Mouse (Mus musculus) gastrocnemius, postnatal 10 days (tissue): ENCODE data around the gene Fndc3b. TPM values are rescaled to one million over a fixed set of nuclear protein-coding genes. Genes with fewer than 3 reads are reported as not detected.
A peak's percentile ranks its signal among the peaks of the same experiment; 100 is the strongest.

Source experiments
- DNase-seq: peaks from one replicate; pipeline ENCODE4 v3.0.0; 2021; ENCODE audit warnings: mixed read lengths
- total RNA-seq, 2 experiments: library from RNA; stranded (reverse); gene quantifications; 2 replicates each; pipeline ENCODE4 v1.2.3; 2021

The Fndc3b gene
- total RNA-seq, 2 experiments from 2014 or later: 41.9 to 56.1 TPM

- DNase-seq: no peak
Measured at GRCm38 (mm10) chr3:27466297-27466901, 244.7 kb downstream of the Fndc3b start.

DNA sequence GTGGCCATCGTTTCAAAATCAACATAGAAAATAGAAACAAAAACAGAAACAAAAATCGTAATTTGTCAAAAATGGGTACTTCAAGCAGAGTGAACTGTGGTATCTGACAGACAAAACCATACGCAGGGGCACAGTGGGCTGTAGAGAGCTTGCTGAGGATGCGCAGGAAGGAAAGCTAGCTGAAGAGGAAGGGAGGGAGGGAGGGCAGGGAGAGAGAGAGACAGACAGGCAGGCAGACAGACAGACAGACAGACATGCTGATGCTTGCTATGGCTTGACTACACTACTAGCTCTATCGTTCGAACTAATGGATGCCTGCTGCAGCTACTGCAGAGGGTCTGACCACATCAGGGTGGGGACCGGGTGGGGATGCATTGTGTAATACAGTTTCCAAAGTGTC is 247.7 kb downstream of the Fndc3b start:
- DNase-seq: no peak

DNA sequence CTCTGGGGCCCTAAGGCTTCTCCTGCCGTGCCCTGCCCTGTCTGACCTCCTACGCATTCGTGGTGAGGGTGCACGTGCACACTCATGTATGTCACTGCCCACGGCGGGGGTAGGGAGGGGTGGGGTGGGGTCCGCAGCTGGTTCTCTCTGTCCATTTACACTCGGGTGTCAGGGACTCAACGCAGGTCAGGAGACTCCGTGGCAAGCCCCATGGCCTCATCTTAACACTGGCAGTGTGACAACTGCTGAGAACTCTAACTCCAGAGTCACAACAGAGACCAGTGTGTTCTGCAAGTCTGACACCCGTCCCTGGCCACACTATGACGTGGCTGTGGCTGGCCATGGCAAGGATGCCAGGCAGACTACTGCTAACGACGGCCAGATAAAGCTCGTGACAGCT is 248.2 kb downstream of the Fndc3b start:
- no peak for DNase-seq

- DNase-seq: no peak
Measured at GRCm38 (mm10) chr3:27462316-27462902, 248.7 kb downstream of the Fndc3b start.

GRCm38 (mm10) chr3:27461861-27462260 is 249.2 kb downstream of the Fndc3b start:
- DNase-seq: no peak

DNA sequence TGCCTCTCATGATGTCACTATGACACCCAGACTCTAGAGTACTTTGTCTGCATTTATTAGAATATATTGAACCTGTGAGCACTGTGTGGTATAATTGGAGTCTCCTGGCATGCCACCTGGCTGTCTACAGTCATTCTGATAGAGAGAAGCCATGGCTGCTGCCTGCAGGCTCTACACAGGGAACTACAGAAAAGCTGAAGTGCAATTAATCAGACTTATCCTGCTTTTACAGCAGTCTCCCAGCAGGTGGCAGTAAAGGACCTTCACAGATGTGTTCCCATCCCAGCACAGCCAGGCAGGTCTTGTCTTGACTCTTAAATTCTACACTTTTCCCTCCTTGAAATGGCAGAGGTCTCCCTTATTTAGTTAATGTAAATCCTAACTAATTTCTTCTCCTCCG is 250.1 kb downstream of the Fndc3b start:
- peak; percentile 78 for DNase-seq

DNA sequence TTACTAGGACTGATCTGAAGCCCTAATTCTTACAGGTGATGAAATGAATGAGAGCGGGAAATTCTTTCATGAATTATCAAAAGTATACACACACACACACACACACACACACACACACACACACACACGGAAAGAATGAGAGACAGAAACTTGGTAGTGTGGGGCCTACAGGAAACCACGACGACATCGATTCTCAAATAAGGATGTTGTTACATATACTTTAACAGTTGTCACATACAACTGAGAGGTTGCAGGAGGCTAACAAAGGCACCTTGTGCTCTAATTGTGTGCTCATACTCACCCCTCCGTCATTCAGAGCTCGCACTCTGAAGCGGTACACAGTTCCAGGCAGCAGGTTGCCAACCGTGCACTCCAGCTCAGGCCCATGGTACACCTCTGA is 252.7 kb downstream of the Fndc3b start:
- DNase-seq: no peak

- DNase-seq: no peak
Measured at GRCm38 (mm10) chr3:27456514-27456913, 254.6 kb downstream of the Fndc3b start.

DNA sequence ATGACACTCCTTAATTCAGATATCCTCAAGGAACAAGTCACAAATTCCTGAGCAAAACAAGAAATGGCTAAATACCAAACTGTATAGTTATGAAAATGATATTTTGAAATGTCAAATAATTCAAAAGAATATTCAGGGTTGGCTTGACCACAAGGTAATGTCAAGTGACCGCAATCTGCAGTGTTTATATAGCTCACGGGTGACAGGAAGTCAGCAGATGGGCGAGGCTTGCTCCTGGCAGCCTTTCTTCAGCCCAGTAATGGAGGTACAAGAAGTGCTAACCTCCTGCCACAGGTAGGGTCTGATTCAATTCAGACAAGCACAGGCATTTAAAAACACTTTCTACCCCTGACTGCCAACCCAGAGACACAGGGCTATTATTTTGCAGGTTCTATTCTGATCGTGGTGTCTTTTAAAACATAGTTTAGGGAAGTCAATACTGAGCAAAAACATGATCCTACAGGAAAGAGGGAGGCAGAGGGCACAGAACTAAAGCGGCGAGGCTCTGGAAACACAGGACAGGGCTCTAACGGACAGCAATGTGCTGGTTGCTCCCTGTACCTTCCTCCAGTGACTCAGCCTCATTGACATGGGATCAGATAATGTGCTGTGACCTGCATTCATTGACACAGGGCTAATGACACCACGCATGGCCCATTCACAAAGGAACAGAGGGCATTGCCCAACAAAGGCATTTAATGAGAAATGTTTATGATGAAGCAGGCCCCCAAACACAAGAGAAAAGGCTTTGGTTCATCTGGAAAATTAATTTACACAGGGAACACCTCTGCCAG is 256.5 kb downstream of the Fndc3b start:
- no peak for DNase-seq

- DNase-seq: no peak
Measured at GRCm38 (mm10) chr3:27453453-27454098, 257.5 kb downstream of the Fndc3b start.

- DNase-seq: no peak
Measured at GRCm38 (mm10) chr3:27449447-27449846, 261.7 kb downstream of the Fndc3b start.

DNA sequence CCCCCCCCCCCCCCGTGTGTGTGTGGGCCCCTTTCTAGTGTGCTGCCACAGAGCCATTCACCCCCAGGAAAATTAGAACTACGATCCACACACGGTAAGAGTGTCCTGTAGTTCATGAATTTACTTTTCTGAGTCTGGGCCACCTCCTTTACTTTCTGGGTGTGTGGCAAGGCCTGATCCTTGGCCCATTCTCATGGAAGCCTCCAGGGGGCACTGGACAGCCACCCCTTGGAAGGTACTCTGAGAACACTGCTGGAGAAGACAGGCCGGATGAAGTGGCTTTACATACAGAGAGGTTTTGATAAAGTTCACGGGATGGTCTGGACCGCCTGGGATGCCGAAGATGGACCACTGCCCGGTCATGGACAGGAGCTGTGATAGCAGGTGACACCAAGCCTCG is 262.7 kb downstream of the Fndc3b start:
- DNase-seq: no peak

DNA sequence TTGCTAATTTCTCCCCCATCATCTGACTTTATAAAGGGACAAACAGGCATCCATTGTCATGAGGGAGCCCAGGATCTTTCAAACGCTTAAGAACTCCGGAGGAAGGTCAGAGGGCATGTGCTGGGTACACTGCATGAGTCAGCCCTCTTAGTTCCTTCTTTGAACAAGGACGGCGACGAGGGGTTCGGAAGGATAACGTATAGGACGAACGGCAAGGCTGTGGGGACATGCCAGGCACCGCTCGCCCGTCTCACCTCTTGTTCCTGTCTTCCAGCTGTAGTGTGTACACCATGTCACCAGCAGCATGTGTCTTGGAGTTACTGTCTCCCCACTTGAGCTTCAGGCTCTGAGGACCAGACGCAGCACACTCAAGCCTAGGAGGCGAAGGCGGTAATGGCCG is 271.4 kb downstream of the Fndc3b start:
- DNase-seq: no peak

- no peak for DNase-seq
Measured at GRCm38 (mm10) chr3:27435096-27435620, 275.9 kb downstream of the Fndc3b start.

- DNase-seq: no peak
Measured at GRCm38 (mm10) chr3:27432981-27433380, 278.1 kb downstream of the Fndc3b start.

DNA sequence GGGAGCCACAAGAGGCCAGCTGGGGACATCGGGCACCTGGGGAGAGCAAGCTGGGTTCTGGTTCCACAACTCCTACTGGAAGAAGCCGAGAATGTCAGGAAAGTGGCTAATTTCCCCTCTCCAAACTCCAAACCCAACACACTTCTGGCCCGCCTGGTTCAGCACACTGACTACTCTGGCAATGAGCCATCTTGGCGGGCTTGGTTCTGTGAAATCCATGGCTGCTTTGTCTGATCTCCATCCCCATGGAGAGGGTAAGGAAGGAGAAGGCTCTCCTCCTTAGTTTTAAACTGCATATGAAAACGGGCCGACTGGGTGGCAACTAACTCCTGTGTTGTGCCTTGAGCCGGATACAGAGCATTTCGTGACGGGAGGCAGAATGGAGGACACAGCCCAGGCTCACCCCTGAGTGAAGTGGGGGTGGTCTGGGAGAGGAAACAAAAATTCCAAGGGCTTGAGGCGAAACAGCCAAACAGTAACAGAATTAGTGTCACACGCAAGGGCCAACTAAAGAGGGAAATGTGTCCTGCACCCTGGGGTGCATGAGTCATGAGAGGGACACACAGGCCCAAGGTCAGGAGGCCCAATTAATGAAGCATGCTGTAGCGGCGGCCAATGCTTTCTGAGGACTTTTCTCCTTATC is 280.4 kb downstream of the Fndc3b start:
- peak; percentile 50 for DNase-seq

DNA sequence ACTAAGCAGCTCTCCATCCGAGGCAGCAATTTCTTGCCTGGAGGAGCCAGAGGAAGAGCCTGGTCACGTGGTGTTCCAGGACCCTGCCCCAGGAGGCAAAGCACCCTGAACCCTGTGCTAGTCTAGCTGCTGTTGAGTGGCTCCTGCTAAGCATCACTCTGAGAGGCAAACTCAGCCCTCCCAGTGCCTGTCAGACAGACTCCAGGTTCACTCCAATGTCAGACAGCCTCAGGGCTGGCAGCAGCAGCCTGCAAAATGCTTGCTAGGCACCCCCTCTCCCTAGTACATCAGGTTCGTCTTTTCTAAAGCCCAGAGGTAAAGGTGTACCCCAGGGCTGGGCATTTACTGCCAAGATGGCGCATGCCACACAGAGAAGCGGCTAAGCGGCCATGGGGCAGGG is 283.7 kb downstream of the Fndc3b start:
- DNase-seq: no peak

DNA sequence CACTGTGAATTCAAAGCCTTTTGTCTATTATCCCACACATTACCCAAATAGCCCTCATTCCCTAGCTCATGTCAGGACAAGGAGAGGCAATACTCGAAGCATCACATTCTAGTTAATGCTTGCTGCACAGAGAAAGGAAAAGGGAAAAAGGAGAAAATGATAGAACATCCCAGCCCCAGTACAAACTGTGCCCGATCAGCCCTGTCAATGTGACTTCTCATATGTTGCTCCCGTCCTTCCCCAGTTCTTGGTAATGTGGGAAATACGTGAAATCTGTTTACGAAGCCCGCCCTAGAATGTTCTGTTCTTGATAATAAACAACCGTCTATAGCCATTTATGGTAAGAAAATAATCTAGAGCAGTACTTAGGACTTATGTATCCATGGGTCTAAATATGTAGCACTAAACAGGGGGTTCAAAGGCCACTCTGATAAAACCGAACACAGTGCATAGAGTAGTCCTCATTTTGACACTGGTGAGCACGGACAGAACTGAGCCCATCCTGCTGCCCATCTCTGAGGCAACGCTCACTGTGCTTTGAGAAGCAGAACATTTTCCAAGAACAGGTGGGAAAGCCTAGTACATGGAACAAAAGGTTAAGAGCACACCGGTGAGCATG is 286.9 kb downstream of the Fndc3b start:
- DNase-seq: no peak

GRCm38 (mm10) chr3:27422521-27422920 is 288.6 kb downstream of the Fndc3b start:
- DNase-seq: no peak

DNA sequence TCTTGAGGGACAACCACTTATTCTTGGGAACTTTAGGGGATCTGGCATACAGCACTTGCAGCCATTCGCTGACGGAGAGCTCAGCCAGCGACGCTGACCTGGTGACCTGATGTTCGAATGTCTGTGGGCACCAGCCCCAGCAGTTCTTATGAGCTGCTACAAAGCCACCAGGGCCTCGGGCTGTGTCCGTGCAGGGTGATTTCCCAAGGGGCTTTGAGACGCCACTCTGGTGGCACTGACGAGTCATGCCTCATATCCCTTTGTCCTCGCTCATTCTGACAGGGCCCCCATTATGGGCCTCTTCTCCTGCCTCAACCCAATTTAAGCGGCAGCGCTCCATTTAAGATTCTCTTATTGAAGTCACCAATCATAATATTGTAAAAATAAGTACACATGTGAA is 289.1 kb downstream of the Fndc3b start:
- DNase-seq: no peak

GRCm38 (mm10) chr3:27418602-27419001 is 292.5 kb downstream of the Fndc3b start:
- DNase-seq: no peak

GRCm38 (mm10) chr3:27416786-27417185 is 294.3 kb downstream of the Fndc3b start:
- no peak for DNase-seq
